Mouse (Mus musculus): Measurements from ENCODE around the gene Angptl6. TPM values are rescaled to one million over a fixed set of nuclear protein-coding genes. Genes with fewer than 3 reads are reported as not detected.

The Angptl6 gene
- 4.8 and 5.5 TPM in 2 replicates for polyA plus RNA-seq (2016; fragmentation: Nextera tagmentation; extraction: Ambion mirVana)

GRCm38 (mm10) chr9:20879097-20879792, at the start of gene Angptl6:
TSS of gene Angptl6 (minus strand) at chr9:20879727.
- Histone ChIP-seq H3K36me3 (no peaks in the 10 kb centered on the region), H3K9me3 (replicated peaks) (no peaks in the 10 kb centered on the region), H3K27me3 (no peaks in the 10 kb centered on the region), H3K4me2 (replicated peaks) (peak within 1 kb of the TSS; percentile 61), H3K27ac (peak within 1 kb of the TSS; percentile 92), H3K9ac (peak within 1 kb of the TSS; percentile 74), H3K4me3 (peak within 1 kb of the TSS; percentile 37), H3K4me1 (peaks cover 2% of the 10 kb centered on the region; the same call in 1 of the 2 replicates)
- 92% methylated on average over 13 of the region's 13 CpGs for WGBS
- ATAC-seq (ENCODE audit: low FRiP score): no peak

GRCm38 (mm10) chr9:20923258-20923657, 43.7 kb upstream of the Angptl6 start:
- H3K36me3 ChIP-seq: peaks cover 96% of the 10 kb centered on the region
- WGBS: 95% methylated on average over 3 of the region's 3 CpGs
- H3K4me1 ChIP-seq: no peaks in the 10 kb centered on the region

GRCm38 (mm10) chr9:20916160-20916559, 36.6 kb upstream of the Angptl6 start:
- Histone ChIP-seq H3K27me3 (no peaks in the 10 kb centered on the region), H3K4me2 (replicated peaks) (no peak overlapping the region), H3K9ac (no peak overlapping the region), H3K4me3 (no peak overlapping the region), H3K36me3 (peaks cover 99% of the 10 kb centered on the region), H3K27ac (no peak overlapping the region), H3K4me1 (no peaks in the 10 kb centered on the region), H3K9me3 (replicated peaks) (no peaks in the 10 kb centered on the region)
- WGBS: 87% methylated on average over 4 of the region's 4 CpGs
- no peak for ATAC-seq (ENCODE audit: low FRiP score)

More at GRCm38 (mm10) chr9:20923258-20923657, 43.7 kb upstream of the Angptl6 start:
- no peak overlapping the region for H3K9ac ChIP-seq
- H3K27ac ChIP-seq: no peak overlapping the region
- no peak overlapping the region for H3K4me2 ChIP-seq (replicated peaks)
- no peak for ATAC-seq (ENCODE audit: low FRiP score)
- no peaks in the 10 kb centered on the region for H3K27me3 ChIP-seq
- no peaks in the 10 kb centered on the region for H3K9me3 ChIP-seq (replicated peaks)
- H3K4me3 ChIP-seq: no peak overlapping the region

DNA sequence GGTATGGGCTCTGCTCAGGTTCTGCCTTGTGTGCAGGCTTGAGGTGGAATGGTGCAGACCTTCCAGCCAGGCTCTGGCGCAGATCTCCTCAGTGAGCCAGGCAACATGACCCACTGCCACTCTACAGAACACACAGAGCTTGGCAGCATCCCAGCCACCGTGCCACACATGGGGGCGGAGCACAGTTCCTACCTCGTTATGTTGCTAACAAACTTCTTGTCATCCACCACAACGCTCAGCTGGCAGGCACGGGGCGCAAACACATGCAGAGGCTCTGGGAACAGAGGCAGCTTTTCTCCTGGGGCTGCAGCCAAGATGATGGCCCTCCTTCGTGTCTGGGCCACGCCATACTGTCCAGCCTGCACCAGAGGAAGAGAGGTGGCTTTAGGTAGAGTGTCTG, 30.4 kb upstream of the Angptl6 start:
- no peaks in the 10 kb centered on the region for H3K9me3 ChIP-seq (replicated peaks)
- no peak overlapping the region for H3K27ac ChIP-seq
- H3K4me3 ChIP-seq: no peak overlapping the region
- WGBS: 94% methylated on average over 9 of the region's 9 CpGs
- no peak for ATAC-seq (ENCODE audit: low FRiP score)
- no peaks in the 10 kb centered on the region for H3K4me1 ChIP-seq
- no peak overlapping the region for H3K9ac ChIP-seq
- no peaks in the 10 kb centered on the region for H3K27me3 ChIP-seq
- H3K36me3 ChIP-seq: peaks cover 98% of the 10 kb centered on the region
- no peak overlapping the region for H3K4me2 ChIP-seq (replicated peaks)

DNA sequence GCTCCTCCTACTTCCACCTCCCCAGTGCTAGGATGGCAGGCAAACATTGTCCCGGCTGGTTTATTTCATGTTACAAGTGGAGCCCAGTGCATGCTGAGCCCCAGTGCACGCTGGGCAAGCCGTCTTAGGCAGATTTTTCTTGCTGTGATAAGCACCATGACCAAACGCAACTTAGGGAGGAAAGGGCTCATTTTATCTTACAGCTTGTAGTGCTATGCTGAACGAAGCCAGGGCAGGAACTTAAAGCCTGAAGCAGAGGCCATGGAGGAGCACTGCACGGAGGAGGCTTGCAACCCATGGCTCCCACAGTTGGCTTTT, 22.6 kb upstream of the Angptl6 start:
- 43% methylated on average over 6 of the region's 6 CpGs for WGBS
- peaks cover 28% of the 10 kb centered on the region for H3K36me3 ChIP-seq
- no peak overlapping the region for H3K9ac ChIP-seq
- no peak for ATAC-seq (ENCODE audit: low FRiP score)
- H3K4me3 ChIP-seq: no peak overlapping the region
- no peaks in the 10 kb centered on the region for H3K9me3 ChIP-seq (replicated peaks)
- H3K4me1 ChIP-seq: peaks cover 14% of the 10 kb centered on the region
- H3K27ac ChIP-seq: no peak overlapping the region
- H3K4me2 ChIP-seq (replicated peaks): no peak overlapping the region
- H3K27me3 ChIP-seq: peaks cover 6% of the 10 kb centered on the region; the same call in 1 of the 2 replicates

- Histone ChIP-seq H3K4me3 (no peak overlapping the region), H3K9ac (no peak overlapping the region), H3K27me3 (peaks cover 6% of the 10 kb centered on the region; the same call in 1 of the 2 replicates), H3K4me2 (replicated peaks) (no peak overlapping the region), H3K36me3 (peaks cover 25% of the 10 kb centered on the region), H3K27ac (no peak overlapping the region), H3K4me1 (peaks cover 15% of the 10 kb centered on the region), H3K9me3 (replicated peaks) (no peaks in the 10 kb centered on the region)
- 23% methylated on average over 13 of the region's 13 CpGs for WGBS
- ATAC-seq (ENCODE audit: low FRiP score): no peak
Measured at GRCm38 (mm10) chr9:20901466-20902173, 22.1 kb upstream of the Angptl6 start.

- peak; percentile 84 for ATAC-seq (ENCODE audit: low FRiP score)
- Histone ChIP-seq H3K4me1 (peaks cover 15% of the 10 kb centered on the region), H3K9ac (peak within 1 kb of the TSS; percentile 97), H3K4me3 (peak within 1 kb of the TSS; percentile 98), H3K27ac (0 out of 2 replicates have a peak within 1 kb of the TSS, but pooled peaks have one; percentile 40), H3K4me2 (replicated peaks) (peak within 1 kb of the TSS; percentile 99), H3K27me3 (peaks cover 6% of the 10 kb centered on the region; the same call in 1 of the 2 replicates), H3K9me3 (replicated peaks) (no peaks in the 10 kb centered on the region), H3K36me3 (peaks cover 30% of the 10 kb centered on the region)
- 5% methylated on average over 34 of the region's 34 CpGs for WGBS
Measured at GRCm38 (mm10) chr9:20898511-20899073, 19.1 kb upstream of the Angptl6 start, which contains the start of gene Eif3g. TSS of gene Eif3g (minus strand) at chr9:20898623.

DNA sequence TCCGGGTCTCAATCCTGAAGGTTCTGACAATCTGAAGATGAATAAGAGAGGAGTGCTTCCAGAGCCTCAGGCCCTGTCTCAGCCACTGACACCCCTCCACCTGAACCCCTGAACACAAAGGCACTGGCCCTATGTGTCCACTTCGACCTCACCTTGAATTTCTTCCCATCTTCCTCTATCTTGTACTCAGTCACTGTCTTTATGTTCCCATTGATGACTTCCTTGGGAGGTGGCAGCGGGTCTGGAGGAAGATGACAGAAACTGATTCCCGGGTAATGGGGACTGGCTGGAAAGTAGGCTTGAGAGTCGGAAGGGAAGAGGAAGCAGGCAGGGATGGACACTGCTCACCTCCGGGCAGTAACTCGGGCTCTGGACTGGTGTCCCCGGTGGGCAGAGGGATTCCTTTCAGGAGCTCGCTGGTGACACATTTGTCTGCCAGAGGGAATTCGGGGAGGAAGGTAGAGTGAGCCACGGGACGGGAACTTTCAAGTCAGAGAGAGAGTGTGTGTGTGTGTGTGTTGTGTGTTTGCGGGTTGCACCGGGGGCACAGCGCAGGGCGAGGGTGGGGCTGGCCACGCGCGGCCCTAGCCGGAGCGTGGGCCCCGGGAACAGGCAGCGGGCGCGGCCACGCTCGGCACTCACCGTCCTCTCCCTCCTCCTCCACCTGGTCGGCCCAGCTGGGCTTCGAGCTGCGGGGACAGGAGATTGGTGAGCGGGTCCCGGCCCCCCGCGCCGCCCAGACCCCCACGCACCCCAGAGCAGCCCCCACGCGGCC, 18.4 kb upstream of the Angptl6 start:
- Histone ChIP-seq H3K9me3 (replicated peaks) (no peaks in the 10 kb centered on the region), H3K4me3 (peak overlapping the region; percentile 98), H3K4me1 (peaks cover 15% of the 10 kb centered on the region), H3K9ac (peak overlapping the region; percentile 97), H3K27ac (0 out of 2 replicates have a peak overlapping the region, but pooled peaks have one; percentile 40), H3K4me2 (replicated peaks) (peak overlapping the region; percentile 99), H3K36me3 (peaks cover 37% of the 10 kb centered on the region), H3K27me3 (peaks cover 6% of the 10 kb centered on the region; the same call in 1 of the 2 replicates)
- WGBS: 11% methylated on average over 16 of the region's 39 CpGs
- ATAC-seq (ENCODE audit: low FRiP score): peak; percentile 71

DNA sequence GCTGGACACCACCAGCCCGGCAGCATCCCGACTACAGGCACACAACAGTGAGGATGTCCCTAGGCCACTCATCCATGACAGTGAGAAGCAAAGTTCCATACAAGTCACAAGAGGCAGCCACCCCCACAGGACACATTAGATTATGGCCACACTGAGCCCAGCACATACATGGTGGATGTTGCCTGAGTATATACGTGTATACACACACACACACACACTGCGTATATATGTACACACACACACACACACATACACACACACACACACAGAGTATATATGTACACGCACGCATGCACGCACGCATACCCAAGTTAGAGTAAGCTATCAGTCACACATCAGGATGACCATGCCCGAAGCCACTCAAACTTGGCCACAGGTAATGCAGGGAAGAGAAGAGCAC, 15.9 kb upstream of the Angptl6 start:
- Histone ChIP-seq H3K9ac (no peak overlapping the region), H3K36me3 (peaks cover 62% of the 10 kb centered on the region), H3K4me3 (no peak overlapping the region), H3K4me1 (peaks cover 15% of the 10 kb centered on the region), H3K27ac (no peak overlapping the region), H3K9me3 (replicated peaks) (no peaks in the 10 kb centered on the region), H3K27me3 (peaks cover 6% of the 10 kb centered on the region; the same call in 1 of the 2 replicates), H3K4me2 (replicated peaks) (no peak overlapping the region)
- no peak for ATAC-seq (ENCODE audit: low FRiP score)
- 98% methylated on average over 9 of the region's 9 CpGs for WGBS

DNA sequence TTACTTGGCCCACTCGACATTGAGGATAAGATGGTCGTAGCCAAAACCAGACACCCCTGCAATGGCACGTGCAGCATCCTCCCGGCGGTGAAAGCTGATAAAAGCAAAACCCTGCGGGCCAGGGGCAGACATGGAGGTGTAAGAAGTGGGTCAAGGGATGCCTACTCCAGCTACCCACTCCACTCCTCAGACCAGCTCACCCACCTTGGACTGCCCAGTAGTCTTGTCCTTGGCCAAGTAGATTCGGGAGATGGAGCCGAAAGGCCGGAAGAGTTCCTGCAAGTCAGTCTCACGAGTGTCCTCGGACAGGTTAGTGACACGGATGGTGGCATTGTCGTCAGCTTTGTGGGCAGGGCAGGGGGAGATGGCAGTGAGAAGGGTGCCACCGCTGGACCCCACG, 15.1 kb upstream of the Angptl6 start:
- ATAC-seq (ENCODE audit: low FRiP score): no peak
- 91% methylated on average over 15 of the region's 15 CpGs for WGBS
- Histone ChIP-seq H3K27me3 (peaks cover 6% of the 10 kb centered on the region; the same call in 1 of the 2 replicates), H3K9me3 (replicated peaks) (no peaks in the 10 kb centered on the region), H3K27ac (no peak overlapping the region), H3K4me2 (replicated peaks) (no peak overlapping the region), H3K4me1 (peaks cover 15% of the 10 kb centered on the region), H3K9ac (no peak overlapping the region), H3K4me3 (no peak overlapping the region), H3K36me3 (peaks cover 70% of the 10 kb centered on the region)

- WGBS: 87% methylated on average over 13 of the region's 13 CpGs
- Histone ChIP-seq H3K36me3 (peaks cover 72% of the 10 kb centered on the region), H3K27me3 (no peaks in the 10 kb centered on the region)
Measured at GRCm38 (mm10) chr9:20893590-20894343, 14.2 kb upstream of the Angptl6 start.

More at GRCm38 (mm10) chr9:20893590-20894343, 14.2 kb upstream of the Angptl6 start:
- no peak overlapping the region for H3K4me3 ChIP-seq
- no peak overlapping the region for H3K9ac ChIP-seq
- no peak overlapping the region for H3K4me2 ChIP-seq (replicated peaks)
- peaks cover 18% of the 10 kb centered on the region for H3K4me1 ChIP-seq
- H3K27ac ChIP-seq: no peak overlapping the region
- no peaks in the 10 kb centered on the region for H3K9me3 ChIP-seq (replicated peaks)
- ATAC-seq (ENCODE audit: low FRiP score): no peak

All from hindbrain, embryonic 12.5 days (tissue).